ENCODE assay signal across 31 mouse cellular contexts in genomic region chr2:36272288-36272950, GRCm38 (mm10). TPM values are rescaled to one million over a fixed set of nuclear protein-coding genes. Genes with fewer than 3 reads are reported as not detected.
DNase-seq lines count a peak whose midpoint lies in the region; ATAC-seq and TF ChIP-seq lines count a peak whose summit lies in the region.
"Had no signal": no experiment of that assay in that cellular context is flagged by ENCODE, and none has a peak within 500 bp of the region (broad histone marks: within the 10 kb centered on the region; RNA-seq: fewer than 3 reads in every experiment).

No protein-coding gene starts in this region.

- no peaks in the 10 kb centered on the region for H3K36me3 ChIP-seq in liver, postnatal 0 days (replicated peaks; ENCODE audit: insufficient read depth, low read length)
- no peaks in the 10 kb centered on the region for H3K36me3 ChIP-seq in liver, embryonic 12.5 days
- H3K36me3 ChIP-seq: embryonic facial prominence, embryonic 10.5 days; embryonic facial prominence, embryonic 15.5 days; forebrain, embryonic 12.5 days; heart, embryonic 13.5 days; hindbrain, embryonic 10.5 days; hindbrain, embryonic 15.5 days; kidney, embryonic 15.5 days; limb, embryonic 12.5 days; neural tube, embryonic 12.5 days had no signal

- no peaks in the 10 kb centered on the region for H3K27me3 ChIP-seq in liver, postnatal 0 days (ENCODE audit: insufficient read depth, low read length)
- H3K27me3 ChIP-seq in liver, embryonic 12.5 days (replicated peaks), result no peaks in the 10 kb centered on the region
- H3K27me3 ChIP-seq: embryonic facial prominence, embryonic 15.5 days; hindbrain, embryonic 15.5 days; limb, embryonic 12.5 days; neural tube, embryonic 12.5 days; Patski had no signal

- peak; percentile 16 for DNase-seq in liver, postnatal 0 days
- peak; percentile 46 for DNase-seq in c-Kit-positive CD71-negative TER-119-negative erythroid progenitor cells, embryonic 14.5 days (ENCODE audit: low read depth)
- DNase-seq in cerebellum, adult 11 months, result no peak
- DNase-seq in adrenal gland, adult 2 months, result no peak
- DNase-seq in adrenal gland, postnatal 14 days, result no peak
- DNase-seq: B cell, adult 2 months; cerebellum, adult 18-20 months; cerebellum, postnatal 10 days; forebrain, postnatal 0 days; heart, postnatal 10 days; kidney, adult 18-20 months; kidney, postnatal 25 days; lung, adult 2 months; lung, postnatal 10 days had no signal

- WGBS in liver, postnatal 0 days (ENCODE audit: insufficient replicate concordance), result 28% methylated on average over 6 of the region's 6 CpGs
- 28% methylated on average over 6 of the region's 6 CpGs for WGBS in liver, embryonic 12.5 days (ENCODE audit: insufficient replicate concordance)

- no peak for TF ChIP-seq CTCF in liver, postnatal 0 days (IDR thresholded peaks at IDR 0.05; ENCODE audit: low read depth)

- no peak for TF ChIP-seq EP300 in liver, postnatal 0 days (IDR thresholded peaks at IDR 0.05; ENCODE audit: low read depth)

- peak overlapping the region; percentile 45 for H3K27ac ChIP-seq in liver, postnatal 0 days (ENCODE audit: low read depth)
- H3K27ac ChIP-seq in liver, embryonic 12.5 days, result no peak overlapping the region
- H3K27ac ChIP-seq: embryonic facial prominence, embryonic 10.5 days; embryonic facial prominence, embryonic 15.5 days; forebrain, embryonic 12.5 days; heart, embryonic 13.5 days; hindbrain, embryonic 10.5 days; hindbrain, embryonic 15.5 days; kidney, embryonic 15.5 days; left cerebral cortex, adult 2 months; limb, embryonic 12.5 days; neural tube, embryonic 12.5 days had no signal

- H3K4me1 ChIP-seq in liver, postnatal 0 days (ENCODE audit: insufficient read depth), result no peaks in the 10 kb centered on the region; the same call in 1 of the 2 replicates
- no peaks in the 10 kb centered on the region for H3K4me1 ChIP-seq in liver, embryonic 12.5 days
- H3K4me1 ChIP-seq: embryonic facial prominence, embryonic 10.5 days; embryonic facial prominence, embryonic 15.5 days; heart, embryonic 13.5 days; hindbrain, embryonic 15.5 days; kidney, embryonic 15.5 days; limb, embryonic 12.5 days; neural tube, embryonic 12.5 days had no signal

- H3K9me3 ChIP-seq in liver, postnatal 0 days (ENCODE audit: low read length), result no peaks in the 10 kb centered on the region
- no peaks in the 10 kb centered on the region for H3K9me3 ChIP-seq in liver, embryonic 12.5 days (replicated peaks)
- H3K9me3 ChIP-seq: embryonic facial prominence, embryonic 10.5 days; embryonic facial prominence, embryonic 15.5 days; forebrain, embryonic 12.5 days; heart, embryonic 13.5 days; hindbrain, embryonic 10.5 days; hindbrain, embryonic 15.5 days; kidney, embryonic 15.5 days; limb, embryonic 12.5 days; neural tube, embryonic 12.5 days had no signal

- no peak for ATAC-seq in liver, postnatal 0 days
- no peak for ATAC-seq in liver, embryonic 12.5 days
- ATAC-seq in megakaryocyte, adult 5-6 weeks (ENCODE audit: poor library complexity, severe bottlenecking), result peak; percentile 71
- ATAC-seq: forebrain, postnatal 0 days; inflammation-experienced regulatory T-cells, adult 6 months; midbrain, embryonic 16.5 days; Patski had no signal

- no peak overlapping the region for H3K4me2 ChIP-seq in liver, postnatal 0 days (ENCODE audit: low read depth, low read length)
- no peak overlapping the region for H3K4me2 ChIP-seq in liver, embryonic 12.5 days
- H3K4me2 ChIP-seq: embryonic facial prominence, embryonic 15.5 days; forebrain, embryonic 12.5 days; heart, embryonic 13.5 days; hindbrain, embryonic 15.5 days; kidney, embryonic 15.5 days; limb, embryonic 12.5 days; midbrain, embryonic 11.5 days; neural tube, embryonic 12.5 days had no signal

- H3K4me3 ChIP-seq in liver, postnatal 0 days (ENCODE audit: low read depth, low read length), result no peak overlapping the region
- no peak overlapping the region for H3K4me3 ChIP-seq in liver, embryonic 12.5 days
- H3K4me3 ChIP-seq: embryonic facial prominence, embryonic 10.5 days; embryonic facial prominence, embryonic 15.5 days; forebrain, embryonic 12.5 days; heart, embryonic 13.5 days; hindbrain, embryonic 10.5 days; hindbrain, embryonic 15.5 days; kidney, embryonic 15.5 days; left cerebral cortex, adult 2 months; limb, embryonic 12.5 days; myocyte; neural tube, embryonic 12.5 days had no signal

- no peak overlapping the region for H3K9ac ChIP-seq in liver, postnatal 0 days (replicated peaks)
- no peak overlapping the region for H3K9ac ChIP-seq in liver, embryonic 12.5 days
- H3K9ac ChIP-seq: embryonic facial prominence, embryonic 15.5 days; forebrain, embryonic 12.5 days; forebrain, postnatal 0 days; heart, embryonic 13.5 days; hindbrain, embryonic 15.5 days; kidney, embryonic 15.5 days; limb, embryonic 12.5 days; neural tube, embryonic 12.5 days had no signal

RNA-seq across cellular contexts. Expression of gene Ptgs1, which starts 42.2 kb away (rescaled TPM):
- 24.7 and 25.3 TPM in 2 replicates for polyA plus RNA-seq in liver, postnatal 0 days (2015; fragmentation: Nextera tagmentation; extraction: Ambion mirVana)
- polyA plus RNA-seq in liver, embryonic 12.5 days (2016; fragmentation: Nextera tagmentation; extraction: Ambion mirVana), result 21.1 and 21.4 TPM in 2 replicates
- total RNA-seq in megakaryocyte, adult 5-6 weeks (2015), result 20.2 and 21.3 TPM in 2 replicates
- total RNA-seq in megakaryocyte, adult 5-6 weeks (2017), result 18.9 and 32.4 TPM in 2 replicates
- 10 to 100 TPM; 15.0 to 15.6 TPM for total RNA-seq in adrenal gland, adult 2 months (2021)
- polyA plus RNA-seq in adrenal gland, adult 2 months (2012; rRNA removed), result 17.9 and 26.2 TPM in 2 replicates
- 13.6 and 14.9 TPM in 2 replicates for total RNA-seq in adrenal gland, postnatal 14 days (2021)

Comparison
In these comparisons a context has a peak if more than half of its experiments do, and no peak if none do; other contexts are left out.
1. DNase-seq: peak in liver, postnatal 0 days (single experiment) and c-Kit-positive CD71-negative TER-119-negative erythroid progenitor cells, embryonic 14.5 days (single experiment); none in cerebellum, adult 11 months (single experiment), adrenal gland, adult 2 months (single experiment) and adrenal gland, postnatal 14 days (single experiment).